15 mouse cellular contexts compared by ENCODE assay signal in genomic region chr11:61284323-61284722, GRCm38 (mm10). TPM values are rescaled to one million over a fixed set of nuclear protein-coding genes. Genes with fewer than 3 reads are reported as not detected.
DNase-seq lines count a peak whose midpoint lies in the region; ATAC-seq lines count a peak whose summit lies in the region.
"Had no signal": no experiment of that assay in that cellular context is flagged by ENCODE, and none has a peak within 500 bp of the region (broad histone marks: within the 10 kb centered on the region; RNA-seq: fewer than 3 reads in every experiment).

No protein-coding gene starts in this region.

- no peaks in the 10 kb centered on the region for H3K9me3 ChIP-seq in kidney, embryonic 16.5 days (ENCODE audit: low read length)
- H3K9me3 ChIP-seq in embryonic facial prominence, embryonic 11.5 days (replicated peaks; ENCODE audit: control insufficient read depth, low read length) = no peaks in the 10 kb centered on the region
- H3K9me3 ChIP-seq in limb, embryonic 13.5 days = no peaks in the 10 kb centered on the region
- H3K9me3 ChIP-seq: heart, embryonic 13.5 days; hindbrain, embryonic 10.5 days; neural tube, embryonic 15.5 days had no signal

- H3K27me3 ChIP-seq in kidney, embryonic 16.5 days (ENCODE audit: insufficient read depth, low read length) = no peaks in the 10 kb centered on the region
- H3K27me3 ChIP-seq in embryonic facial prominence, embryonic 11.5 days (ENCODE audit: control insufficient read depth, insufficient read depth, low read length) = no peaks in the 10 kb centered on the region
- no peaks in the 10 kb centered on the region for H3K27me3 ChIP-seq in limb, embryonic 13.5 days
- H3K27me3 ChIP-seq: heart, embryonic 13.5 days; neural tube, embryonic 15.5 days had no signal

- no peaks in the 10 kb centered on the region for H3K36me3 ChIP-seq in kidney, embryonic 16.5 days (ENCODE audit: insufficient read depth, low read length)
- no peaks in the 10 kb centered on the region for H3K36me3 ChIP-seq in embryonic facial prominence, embryonic 11.5 days (replicated peaks; ENCODE audit: control insufficient read depth, insufficient read depth, low read depth, low read length)
- H3K36me3 ChIP-seq in limb, embryonic 13.5 days = no peaks in the 10 kb centered on the region
- H3K36me3 ChIP-seq: heart, embryonic 13.5 days; hindbrain, embryonic 10.5 days; neural tube, embryonic 15.5 days had no signal

- WGBS in kidney, embryonic 16.5 days = 65% methylated on average over 6 of the region's 6 CpGs
- WGBS in embryonic facial prominence, embryonic 11.5 days = 51% methylated on average over 6 of the region's 6 CpGs
- 28% methylated on average over 6 of the region's 6 CpGs for WGBS in limb, embryonic 13.5 days

- H3K4me2 ChIP-seq in kidney, embryonic 16.5 days (replicated peaks; ENCODE audit: low read depth, low read length) = no peak overlapping the region
- no peak overlapping the region for H3K4me2 ChIP-seq in embryonic facial prominence, embryonic 11.5 days (ENCODE audit: low read depth, low read length)
- no peak overlapping the region for H3K4me2 ChIP-seq in limb, embryonic 13.5 days (replicated peaks)
- H3K4me2 ChIP-seq: heart, embryonic 13.5 days; neural tube, embryonic 15.5 days had no signal

- ATAC-seq in kidney, embryonic 16.5 days (ENCODE audit: low FRiP score, low TSS enrichment) = no peak
- ATAC-seq in embryonic facial prominence, embryonic 11.5 days (replicated peaks; ENCODE audit: insufficient number of reproducible peaks, low FRiP score, low TSS enrichment, low read depth) = no peak
- no peak for ATAC-seq in limb, embryonic 13.5 days (ENCODE audit: low FRiP score, low read depth)
- ATAC-seq in megakaryocyte-erythroid progenitor cell, adult 5-6 weeks (replicated peaks; ENCODE audit: low FRiP score, low TSS enrichment, poor library complexity, severe bottlenecking) = no peak
- ATAC-seq: forebrain, embryonic 16.5 days; inflammation-experienced regulatory T-cells, adult 6 months had no signal

- peak; percentile 18 for DNase-seq in kidney, adult 18-20 months
- DNase-seq in 3T3-L1 (ENCODE audit: low read depth, low spot score) = peak; percentile 43
- DNase-seq in embryonic facial prominence, embryonic 11.5 days (ENCODE audit: low spot score) = peak; percentile 36
- DNase-seq in left cerebral cortex, adult 11 months (ENCODE audit: low spot score) = no peak
- DNase-seq: gastrocnemius, postnatal 10 days; thymus, adult 2 months had no signal

- no peak overlapping the region for H3K9ac ChIP-seq in kidney, embryonic 16.5 days (replicated peaks; ENCODE audit: low read length)
- H3K9ac ChIP-seq in embryonic facial prominence, embryonic 11.5 days (replicated peaks; ENCODE audit: low read length) = no peak overlapping the region
- H3K9ac ChIP-seq in limb, embryonic 13.5 days = no peak overlapping the region
- H3K9ac ChIP-seq: heart, embryonic 13.5 days; neural tube, embryonic 15.5 days had no signal

- no peaks in the 10 kb centered on the region for H3K4me1 ChIP-seq in kidney, embryonic 16.5 days (ENCODE audit: insufficient read depth, low read length)
- no peaks in the 10 kb centered on the region for H3K4me1 ChIP-seq in embryonic facial prominence, embryonic 11.5 days (ENCODE audit: control insufficient read depth, insufficient read depth, low read length)
- H3K4me1 ChIP-seq in limb, embryonic 13.5 days = peaks cover 14% of the 10 kb centered on the region
- H3K4me1 ChIP-seq: heart, embryonic 13.5 days; hindbrain, embryonic 10.5 days; neural tube, embryonic 15.5 days had no signal

- no peak overlapping the region for H3K4me3 ChIP-seq in kidney, embryonic 16.5 days (ENCODE audit: low read length)
- H3K4me3 ChIP-seq in embryonic facial prominence, embryonic 11.5 days (ENCODE audit: low read depth, low read length) = no peak overlapping the region
- H3K4me3 ChIP-seq in limb, embryonic 13.5 days = no peak overlapping the region
- H3K4me3 ChIP-seq: heart, embryonic 13.5 days; hindbrain, embryonic 10.5 days; neural tube, embryonic 15.5 days had no signal

- no peak overlapping the region for H3K27ac ChIP-seq in kidney, embryonic 16.5 days (ENCODE audit: low read length)
- no peak overlapping the region for H3K27ac ChIP-seq in embryonic facial prominence, embryonic 11.5 days (replicated peaks; ENCODE audit: low read depth, low read length)
- H3K27ac ChIP-seq in limb, embryonic 13.5 days = peak overlapping the region; percentile 67; the same call in 1 of the 2 replicates
- H3K27ac ChIP-seq: heart, embryonic 13.5 days; hindbrain, embryonic 10.5 days; neural tube, embryonic 15.5 days had no signal

RNA-seq across cellular contexts. Expression of gene Aldh3a2, which starts 17.1 kb away (rescaled TPM):
- 40.7 and 42.1 TPM in 2 replicates for polyA plus RNA-seq in kidney, embryonic 16.5 days (2015; fragmentation: Nextera tagmentation; extraction: Ambion mirVana)
- polyA plus RNA-seq in embryonic facial prominence, embryonic 11.5 days (2014; fragmentation: Nextera tagmentation; extraction: Ambion mirVana) = 22.4 and 24.2 TPM in 2 replicates
- polyA plus RNA-seq in limb, embryonic 13.5 days (2015; fragmentation: Nextera tagmentation; extraction: Ambion mirVana) = 23.7 and 26.7 TPM in 2 replicates
- 10.6 and 15.4 TPM in 2 replicates for total RNA-seq in megakaryocyte-erythroid progenitor cell, adult 5-6 weeks (2014; fragmentation: Nextera tagmentation)
- total RNA-seq in megakaryocyte-erythroid progenitor cell, adult 5-6 weeks (2017) = 10.8 and 30.6 TPM in 2 replicates

RNA-seq across cellular contexts. Expression of gene Slc47a2, which starts 58.3 kb away (rescaled TPM):
- 0.10 TPM in 1 of 2 replicates, not detected in the other for polyA plus RNA-seq in kidney, embryonic 16.5 days (2015; fragmentation: Nextera tagmentation; extraction: Ambion mirVana)
- polyA plus RNA-seq in embryonic facial prominence, embryonic 11.5 days (2014; fragmentation: Nextera tagmentation; extraction: Ambion mirVana) = not detected in 2 replicates
- polyA plus RNA-seq in limb, embryonic 13.5 days (2015; fragmentation: Nextera tagmentation; extraction: Ambion mirVana) = 0.06 TPM in 1 of 2 replicates, not detected in the other
- total RNA-seq in megakaryocyte-erythroid progenitor cell, adult 5-6 weeks (2014; fragmentation: Nextera tagmentation) = not detected in 2 replicates
- total RNA-seq in megakaryocyte-erythroid progenitor cell, adult 5-6 weeks (2017) = not detected in 2 replicates
- total RNA-seq: gastrocnemius, postnatal 10 days; monocyte, adult 5-6 weeks had no signal
- polyA plus RNA-seq: forebrain, embryonic 16.5 days; heart, embryonic 13.5 days; hindbrain, embryonic 10.5 days; inflammation-experienced regulatory T-cells, adult 6 months; neural tube, embryonic 15.5 days had no signal
